Mouse (Mus musculus) small intestine, adult 2 months (tissue): ENCODE measurements at regions not wholly inside any gene's neighbourhood (a gene's known extent, or its start where the extent isn't known, plus 50 kb on each side); places are given as distances from the start of the nearest gene placed in this dataset.

ENCODE experiments used
- H3K27ac ChIP-seq: fragments of 200-500 bp; 2 replicates; pipeline ENCODE4 v1.5.1; 2012; ENCODE audit warnings: low read depth, low read length, control low read depth, inconsistent platforms; ENCODE audit not compliant: insufficient read depth
- H3K27me3 ChIP-seq: fragments of 200-500 bp; 2 replicates; pipeline ENCODE4 v1.6.1; 2012; ENCODE audit warnings: mild to moderate bottlenecking, moderate library complexity, low read length, inconsistent platforms; ENCODE audit not compliant: control insufficient read depth, insufficient read depth
- H3K36me3 ChIP-seq: fragments of 200-500 bp; 2 replicates; pipeline ENCODE4 v1.6.1; 2012; ENCODE audit warnings: mild to moderate bottlenecking, low read length, control low read depth, inconsistent platforms; ENCODE audit not compliant: control insufficient read depth, insufficient read depth
- H3K4me1 ChIP-seq: fragments of 200-500 bp; 2 replicates; pipeline ENCODE4 v1.6.1; 2012; ENCODE audit warnings: low read length, inconsistent platforms, mixed read lengths; ENCODE audit not compliant: control insufficient read depth, insufficient read depth, insufficient read length
- H3K4me3 ChIP-seq: fragments of 200-500 bp; 2 replicates; pipeline ENCODE4 v1.5.1; 2012; ENCODE audit warnings: low read depth, mild to moderate bottlenecking, control low read depth, inconsistent platforms, low read length, moderate library complexity
- CTCF ChIP-seq: fragments of 200-500 bp; IDR thresholded peaks from 2 replicates; pipeline ENCODE4 v1.5.1; 2012; ENCODE audit warnings: low read depth, mild to moderate bottlenecking, control low read depth, inconsistent platforms, low read length, moderate library complexity, mixed read lengths; ENCODE audit not compliant: insufficient replicate concordance, insufficient read length; ENCODE audit errors: extremely low read depth
- POLR2A ChIP-seq: fragments of 200-500 bp; IDR thresholded peaks from 2 replicates; pipeline ENCODE4 v1.6.1; 2012; ENCODE audit warnings: low read depth, mild to moderate bottlenecking, control low read depth, inconsistent platforms, low read length, moderate library complexity
- WGBS: fragments of 180-500 bp; shearing (Covaris S2); methylation state at CpG from one replicate; pipeline ENCODE4 v1.1.7; 2018; 5-methylcytosine and 5-hydroxymethylcytosine counted together

DNA sequence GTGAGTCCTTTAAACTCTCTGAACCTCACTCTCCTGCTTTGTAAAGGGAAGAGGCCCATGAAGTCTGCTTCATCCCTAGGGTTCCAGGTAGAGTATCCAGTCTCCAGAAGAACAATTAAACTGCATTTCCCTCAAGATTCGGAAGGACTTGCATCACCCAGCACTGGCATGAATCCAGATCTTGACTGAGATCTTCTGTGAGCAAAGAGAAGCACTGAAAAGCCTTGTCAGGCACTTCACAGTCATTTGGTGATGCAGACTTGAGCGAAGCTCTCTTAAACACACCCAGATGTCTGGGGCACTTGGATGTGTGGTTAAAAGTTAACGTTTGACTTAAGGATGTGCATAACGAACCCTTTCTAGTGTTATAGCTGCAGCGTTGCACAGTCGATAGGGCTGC is 247.4 kb upstream of the Noct start:
- H3K27ac ChIP-seq, result peak overlapping the region; percentile 7; the same call in 1 of the 2 replicates
- no peaks in the 10 kb centered on the region for H3K27me3 ChIP-seq
- TF ChIP-seq POLR2A (no peak), CTCF (no peak)
- 47% methylated on average over 6 of the region's 6 CpGs for WGBS
- no peaks in the 10 kb centered on the region for H3K36me3 ChIP-seq
- H3K4me3 ChIP-seq, result no peak overlapping the region
- no peaks in the 10 kb centered on the region for H3K4me1 ChIP-seq

DNA sequence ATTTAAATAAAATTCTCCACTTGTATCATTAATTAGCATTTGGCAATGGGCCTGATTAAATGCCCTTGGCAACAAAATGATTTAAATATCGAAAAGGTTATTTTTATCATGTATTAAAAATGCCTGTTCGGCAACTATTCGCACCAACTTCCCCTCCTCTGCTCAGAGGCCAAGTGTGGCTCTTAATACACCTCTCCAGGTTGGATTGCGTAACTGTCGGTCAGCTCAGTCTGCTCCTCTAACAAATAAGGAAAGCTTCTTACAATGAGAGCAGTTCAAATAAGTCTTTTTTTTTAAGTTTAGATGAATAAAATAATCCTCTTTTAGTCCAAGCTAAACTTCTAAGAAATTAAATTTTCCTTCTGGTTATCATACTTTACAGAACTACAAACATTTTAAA is 245.6 kb upstream of the Noct start:
- WGBS, result 79% methylated on average over 5 of the region's 5 CpGs
- Histone ChIP-seq H3K27me3 (no peaks in the 10 kb centered on the region), H3K4me3 (no peak overlapping the region), H3K27ac (no peak overlapping the region), H3K4me1 (no peaks in the 10 kb centered on the region), H3K36me3 (no peaks in the 10 kb centered on the region)
- no peak for TF ChIP-seq CTCF
- TF ChIP-seq POLR2A, result no peak

DNA sequence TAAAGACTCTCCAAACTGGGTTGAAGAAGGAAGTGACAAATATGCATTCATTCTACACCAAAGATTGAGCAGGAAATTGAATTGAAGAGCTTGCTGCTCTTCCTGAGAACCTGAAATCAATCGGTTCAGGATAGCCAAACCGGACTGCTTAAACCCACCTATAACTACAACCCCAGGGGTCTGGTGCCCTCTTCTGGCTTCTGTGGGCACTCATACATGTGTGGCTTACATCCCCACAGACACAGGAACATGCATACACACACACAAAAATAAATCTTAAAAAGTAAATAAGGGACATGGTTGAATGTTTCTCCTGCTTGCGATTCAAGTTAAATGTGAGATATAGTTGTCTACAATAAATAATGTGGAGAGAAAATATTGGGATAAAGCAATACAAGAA is 244.7 kb upstream of the Noct start:
- no peak for TF ChIP-seq POLR2A
- TF ChIP-seq CTCF, result no peak
- 79% methylated on average over 3 of the region's 3 CpGs for WGBS
- Histone ChIP-seq H3K4me3 (no peak overlapping the region), H3K27ac (no peak overlapping the region), H3K4me1 (no peaks in the 10 kb centered on the region), H3K36me3 (no peaks in the 10 kb centered on the region), H3K27me3 (no peaks in the 10 kb centered on the region)

DNA sequence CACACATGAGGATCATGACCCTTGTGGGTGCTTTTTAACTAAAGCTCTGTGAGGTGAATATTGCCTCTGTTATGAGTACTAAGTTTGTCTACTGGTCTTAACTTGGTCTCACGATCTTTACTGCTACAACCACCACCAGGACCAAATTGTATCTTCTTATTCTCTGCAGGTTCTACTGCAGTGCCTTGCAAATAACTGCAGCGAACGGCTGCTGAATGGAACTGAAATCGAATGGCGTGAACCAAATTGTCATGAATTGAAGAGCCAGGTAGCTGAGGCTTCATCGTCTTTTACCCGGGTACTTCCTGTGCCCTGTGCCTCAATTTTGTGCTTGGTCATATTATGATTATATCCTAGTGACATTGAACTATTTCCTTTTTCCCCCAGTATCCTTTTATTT is 242.5 kb upstream of the Noct start:
- no peaks in the 10 kb centered on the region for H3K27me3 ChIP-seq
- H3K36me3 ChIP-seq, result no peaks in the 10 kb centered on the region
- no peak overlapping the region for H3K4me3 ChIP-seq
- no peak for TF ChIP-seq CTCF
- no peak for TF ChIP-seq POLR2A
- no peak overlapping the region for H3K27ac ChIP-seq
- no peaks in the 10 kb centered on the region for H3K4me1 ChIP-seq
- WGBS, result 96% methylated on average over 7 of the region's 7 CpGs

DNA sequence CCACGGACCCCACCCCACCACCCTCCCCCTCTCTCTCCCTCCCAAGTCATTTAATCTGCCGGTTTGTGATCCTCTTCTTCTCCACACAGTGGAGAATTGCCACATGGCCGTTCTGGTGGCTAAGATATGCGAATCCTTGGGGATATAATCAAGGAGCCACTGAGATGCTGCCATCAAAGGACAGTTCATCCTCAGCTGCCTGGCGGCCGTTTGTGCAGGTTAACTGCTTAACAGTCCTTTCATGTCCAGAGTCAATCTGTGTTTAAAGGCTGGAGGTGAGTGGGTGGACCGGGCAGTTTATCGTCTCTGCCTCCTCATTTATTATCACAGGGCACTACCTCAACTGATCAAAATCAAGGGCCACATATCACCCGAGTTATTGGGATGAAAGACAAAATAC is 241.6 kb upstream of the Noct start:
- no peak overlapping the region for H3K4me3 ChIP-seq
- H3K4me1 ChIP-seq, result no peaks in the 10 kb centered on the region
- 37% methylated on average over 9 of the region's 9 CpGs for WGBS
- no peak for TF ChIP-seq POLR2A
- no peak for TF ChIP-seq CTCF
- no peaks in the 10 kb centered on the region for H3K36me3 ChIP-seq
- H3K27ac ChIP-seq, result no peak overlapping the region
- no peaks in the 10 kb centered on the region for H3K27me3 ChIP-seq

GRCm38 (mm10) chr3:50983126-50983525 is 241.1 kb upstream of the Noct start:
- WGBS, result 37% methylated on average over 5 of the region's 5 CpGs

GRCm38 (mm10) chr3:50983962-50984765 is 240.1 kb upstream of the Noct start:
- 76% methylated on average over 12 of the region's 12 CpGs for WGBS
- Histone ChIP-seq H3K27me3 (no peaks in the 10 kb centered on the region), H3K27ac (no peak overlapping the region), H3K4me1 (no peaks in the 10 kb centered on the region), H3K4me3 (no peak overlapping the region), H3K36me3 (no peaks in the 10 kb centered on the region)
- TF ChIP-seq CTCF (no peak), POLR2A (no peak)

More at GRCm38 (mm10) chr3:50983126-50983525, 241.1 kb upstream of the Noct start:
- H3K4me1 ChIP-seq, result no peaks in the 10 kb centered on the region
- H3K27ac ChIP-seq, result no peak overlapping the region
- no peak overlapping the region for H3K4me3 ChIP-seq
- TF ChIP-seq POLR2A, result no peak
- no peak for TF ChIP-seq CTCF
- no peaks in the 10 kb centered on the region for H3K36me3 ChIP-seq
- H3K27me3 ChIP-seq, result no peaks in the 10 kb centered on the region

DNA sequence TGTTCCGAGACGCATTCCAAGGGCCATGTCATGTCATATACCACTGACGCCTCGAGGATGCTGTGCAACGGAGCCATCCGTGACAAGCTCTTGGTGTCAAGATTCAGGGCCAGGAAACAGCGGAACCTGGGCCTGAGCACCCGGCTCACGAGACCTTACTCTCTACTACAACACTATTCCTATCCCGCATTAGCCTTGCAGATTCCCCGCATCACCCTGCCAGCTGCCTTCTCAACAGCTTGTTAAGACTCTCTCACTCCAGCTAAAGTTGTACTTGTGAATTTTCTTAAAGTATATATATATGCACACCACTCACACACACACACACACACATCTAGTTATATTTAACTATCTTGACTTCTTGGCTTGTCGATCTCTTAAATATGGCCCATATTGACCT is 236.4 kb upstream of the Noct start:
- TF ChIP-seq CTCF (no peak), POLR2A (no peak)
- no peak overlapping the region for H3K27ac ChIP-seq

More for the DNA sequence above, 236.4 kb upstream of the Noct start:
- H3K4me1 ChIP-seq, result no peaks in the 10 kb centered on the region
- no peaks in the 10 kb centered on the region for H3K27me3 ChIP-seq
- no peak overlapping the region for H3K4me3 ChIP-seq
- WGBS, result 93% methylated on average over 12 of the region's 12 CpGs
- no peaks in the 10 kb centered on the region for H3K36me3 ChIP-seq
